Comparison of ENCODE assay signal across 16 mouse cellular contexts in the genomic region with DNA sequence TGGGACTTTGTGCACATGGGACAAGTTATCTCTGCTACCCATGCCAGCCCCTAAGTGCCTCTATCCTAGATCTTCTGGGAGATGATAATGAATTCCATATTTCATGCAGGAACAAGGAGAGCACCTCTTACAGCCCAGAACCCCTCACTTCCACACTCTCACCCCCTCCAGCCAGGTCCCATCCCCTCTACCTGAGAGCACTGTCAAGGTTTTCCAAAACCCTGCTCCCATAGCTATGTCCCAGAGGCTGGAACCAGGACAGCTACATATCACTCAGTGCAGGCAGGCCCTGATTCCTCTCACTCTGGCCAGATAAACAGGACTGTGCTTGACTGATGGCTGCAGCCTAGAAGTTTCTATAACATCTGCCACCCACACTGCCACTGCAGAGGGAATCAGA.
"Had no signal": no experiment of that assay in that cellular context is flagged by ENCODE, and none has a peak within 500 bp of the region (broad histone marks: within the 10 kb centered on the region; RNA-seq: fewer than 3 reads in every experiment).

No protein-coding gene starts in this region.

- H3K9me3 ChIP-seq: stomach, embryonic 15.5 days had no signal

- H3K9ac ChIP-seq: neural tube, embryonic 13.5 days; neural tube, embryonic 15.5 days; stomach, embryonic 15.5 days had no signal

- H3K27me3 ChIP-seq: stomach, embryonic 15.5 days had no signal

- H3K4me2 ChIP-seq: neural tube, embryonic 13.5 days; neural tube, embryonic 15.5 days; stomach, embryonic 15.5 days had no signal

- DNase-seq: retina, postnatal 1 day; right cerebral cortex, adult 18-20 months; right cerebral cortex, postnatal 14 days; right cerebral cortex, postnatal 25 days; right cerebral cortex, postnatal 4 days; spleen, adult 18-20 months; thymus, adult 18-20 months; thymus, adult 2 months; thymus, postnatal 14 days; thymus, postnatal 25 days; thymus, postnatal 36 days; thymus, postnatal 4 days had no signal

- H3K36me3 ChIP-seq: neural tube, embryonic 13.5 days; neural tube, embryonic 15.5 days; stomach, embryonic 15.5 days had no signal

- H3K4me1 ChIP-seq: neural tube, embryonic 13.5 days; neural tube, embryonic 15.5 days; stomach, embryonic 15.5 days had no signal

- H3K4me3 ChIP-seq: neural tube, embryonic 13.5 days; neural tube, embryonic 15.5 days; stomach, embryonic 15.5 days had no signal

- H3K27ac ChIP-seq: neural tube, embryonic 13.5 days; neural tube, embryonic 15.5 days; stomach, embryonic 15.5 days; stomach, postnatal 0 days had no signal
